Mouse (Mus musculus): ENCODE results near the gene Sez6l. TPM values are rescaled to one million over a fixed set of nuclear protein-coding genes. Genes with fewer than 3 reads are reported as not detected.

The Sez6l gene
- total RNA-seq, 2 experiments from 2014 or later: not detected

Other genes with a start within 250 kb of the Sez6l start
- gene Srrd, start 234.1 kb downstream of the Sez6l start, total RNA-seq (2015; ENCODE audit: low replicate concordance): 7.5 and 8.2 TPM in 2 replicates
- 0.17 and 3.3 TPM in 2 replicates for gene Srrd, start 234.1 kb downstream of the Sez6l start, total RNA-seq (2017; ENCODE audit: low replicate concordance)
- gene Hps4, start 234.1 kb downstream of the Sez6l start, total RNA-seq (2015; ENCODE audit: low replicate concordance): 3.5 TPM in 1 of 2 replicates, not detected in the other
- 1.5 and 5.0 TPM in 2 replicates for gene Hps4, start 234.1 kb downstream of the Sez6l start, total RNA-seq (2017; ENCODE audit: low replicate concordance)
- gene Gm6583, start 221.2 kb downstream of the Sez6l start, total RNA-seq (2015; ENCODE audit: low replicate concordance): not detected in 2 replicates
- not detected in 2 replicates for gene Gm6583, start 221.2 kb downstream of the Sez6l start, total RNA-seq (2017; ENCODE audit: low replicate concordance)
- not detected in 2 replicates for gene Asphd2, start 182.3 kb downstream of the Sez6l start, total RNA-seq (2015; ENCODE audit: low replicate concordance)
- gene Asphd2, start 182.3 kb downstream of the Sez6l start, total RNA-seq (2017; ENCODE audit: low replicate concordance): not detected in 2 replicates
- not detected in 2 replicates for gene Gm6588, start 127.8 kb downstream of the Sez6l start, total RNA-seq (2015; ENCODE audit: low replicate concordance)
- gene Gm6588, start 127.8 kb downstream of the Sez6l start, total RNA-seq (2017; ENCODE audit: low replicate concordance): not detected in 2 replicates